Mouse (Mus musculus) adrenal gland (tissue): ENCODE data around the gene Cryba1.
"Not testable (repeated sequence)": the region's sequence is repeated elsewhere in the genome, so short reads cannot be mapped to it uniquely, and the experiment has no call there.

Experiments used
- intact Hi-C: fragments of 180-260 bp; cut with DNase I; formaldehyde crosslinking; loops from one replicate; pipeline ENCODE4 v1.15.1; 2025
- long read RNA-seq, 2 experiments: library from polyadenylated mRNA; unstranded; transcript quantifications; one replicate each; pipeline ENCODE4 v2.0.0; 2020; ENCODE audit warnings: borderline replicate concordance in 1 of 2; ENCODE audit not compliant: insufficient replicate concordance in 1 of 2

Cryba1 gene
- long read RNA-seq, experiment 1 = 0 reads
- long read RNA-seq, experiment 2 = 0 reads

DNA sequence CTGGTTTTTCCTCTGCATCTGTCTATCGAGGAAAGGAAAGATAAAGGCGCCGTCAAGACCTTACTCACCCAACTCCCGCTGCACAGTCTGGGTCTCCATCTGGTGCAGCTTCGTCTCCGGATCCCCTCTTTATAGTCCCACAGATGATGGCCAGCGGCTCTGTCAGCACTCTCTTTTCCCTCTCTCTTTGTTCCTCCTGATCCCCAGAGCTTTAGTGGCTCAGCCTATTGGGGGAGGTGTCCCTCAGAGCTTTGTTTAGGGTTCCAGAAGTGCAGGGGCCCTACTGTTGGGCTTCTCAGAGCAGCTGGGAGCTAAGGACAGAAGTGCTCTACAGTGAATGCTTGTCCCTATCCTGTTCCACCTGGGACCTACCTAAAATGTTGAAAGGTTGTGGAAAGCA, at the start of gene Cryba1:
Gene Cryba1, minus strand, starts transcription at position 101 of the 400 bp plus-strand sequence.
- intact Hi-C loops = no loop called here

DNA sequence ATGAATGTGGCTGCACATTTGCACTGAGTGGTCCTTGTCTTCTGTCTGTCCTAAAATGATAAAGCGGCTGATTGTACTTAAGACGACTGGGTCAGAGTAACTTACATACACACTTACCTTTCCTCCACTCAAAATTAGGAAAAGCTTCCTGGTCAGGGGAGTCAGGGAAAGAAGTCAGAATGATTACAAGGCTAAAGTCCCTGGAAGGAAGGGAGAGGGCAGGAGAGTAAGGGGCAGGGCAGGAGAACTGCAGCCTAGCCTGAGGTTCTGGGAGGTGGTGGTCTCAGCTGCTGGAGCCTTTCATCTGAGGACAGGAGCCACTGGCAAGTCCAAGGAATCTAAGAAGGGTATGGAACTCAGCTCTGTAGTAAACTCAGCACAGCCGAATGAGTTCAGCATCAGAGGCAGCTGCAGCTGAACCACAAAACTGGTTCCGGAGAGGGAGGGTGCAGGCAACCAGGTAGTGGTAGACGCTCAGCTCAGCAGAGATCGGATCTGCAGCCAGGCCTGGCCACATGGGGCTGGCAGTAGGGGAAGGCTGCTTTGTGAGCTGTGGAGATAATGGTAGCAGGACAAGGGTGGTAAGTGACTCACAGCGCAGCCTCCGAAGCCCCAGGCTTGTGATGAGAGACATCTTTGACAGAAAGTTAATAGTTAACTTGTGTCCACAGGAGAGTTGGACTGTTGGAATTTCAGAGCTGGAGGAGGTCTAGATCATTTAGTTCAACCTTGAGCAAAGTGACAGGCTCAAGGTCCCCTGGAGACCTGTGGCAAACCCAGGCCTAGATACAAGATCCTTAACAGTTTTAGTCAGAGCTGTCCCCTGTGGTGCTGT, 47.0 kb upstream of the Cryba1 start:
- intact Hi-C loops = no loop called here

DNA sequence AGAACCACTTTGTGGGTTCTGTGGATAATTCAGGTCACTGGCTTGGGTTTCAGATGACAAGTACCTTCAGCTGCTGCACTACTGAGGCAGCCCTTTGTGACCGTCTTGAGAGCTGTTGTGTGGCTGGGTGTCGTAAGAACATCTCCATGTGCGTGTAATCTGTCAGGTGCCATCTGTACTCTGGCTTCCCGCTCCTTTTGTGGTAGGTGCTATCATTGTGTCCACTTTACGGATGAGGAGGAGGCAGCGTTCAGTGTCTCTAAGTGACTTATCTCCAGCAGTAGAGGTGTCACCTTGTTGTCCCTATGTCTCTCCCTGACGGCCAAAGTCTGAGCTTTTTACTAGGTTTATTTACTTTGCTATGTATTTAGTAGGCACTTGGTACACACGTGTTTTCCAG, 45.3 kb upstream of the Cryba1 start:
- intact Hi-C loops = no loop called here

DNA sequence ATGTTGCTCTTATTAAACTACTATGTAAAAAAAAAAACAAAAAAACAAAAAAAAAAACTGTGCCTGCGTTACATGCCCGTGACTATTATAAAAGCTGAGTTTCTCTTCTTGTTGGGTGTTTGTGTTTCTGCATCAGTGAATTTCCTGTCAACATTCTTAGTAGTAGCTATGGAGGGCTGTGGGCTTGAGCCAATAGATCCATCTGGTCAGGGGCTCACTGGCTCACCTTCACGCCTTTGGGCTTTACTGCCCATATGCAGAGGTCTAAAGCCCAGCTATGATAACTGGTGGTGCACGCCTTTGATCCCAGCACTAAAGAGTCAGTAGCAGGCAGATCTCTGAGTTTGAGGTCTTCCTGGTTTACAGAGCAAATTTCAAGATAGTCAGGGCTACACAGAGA, 44.4 kb upstream of the Cryba1 start:
- intact Hi-C loops = no loop called here

DNA sequence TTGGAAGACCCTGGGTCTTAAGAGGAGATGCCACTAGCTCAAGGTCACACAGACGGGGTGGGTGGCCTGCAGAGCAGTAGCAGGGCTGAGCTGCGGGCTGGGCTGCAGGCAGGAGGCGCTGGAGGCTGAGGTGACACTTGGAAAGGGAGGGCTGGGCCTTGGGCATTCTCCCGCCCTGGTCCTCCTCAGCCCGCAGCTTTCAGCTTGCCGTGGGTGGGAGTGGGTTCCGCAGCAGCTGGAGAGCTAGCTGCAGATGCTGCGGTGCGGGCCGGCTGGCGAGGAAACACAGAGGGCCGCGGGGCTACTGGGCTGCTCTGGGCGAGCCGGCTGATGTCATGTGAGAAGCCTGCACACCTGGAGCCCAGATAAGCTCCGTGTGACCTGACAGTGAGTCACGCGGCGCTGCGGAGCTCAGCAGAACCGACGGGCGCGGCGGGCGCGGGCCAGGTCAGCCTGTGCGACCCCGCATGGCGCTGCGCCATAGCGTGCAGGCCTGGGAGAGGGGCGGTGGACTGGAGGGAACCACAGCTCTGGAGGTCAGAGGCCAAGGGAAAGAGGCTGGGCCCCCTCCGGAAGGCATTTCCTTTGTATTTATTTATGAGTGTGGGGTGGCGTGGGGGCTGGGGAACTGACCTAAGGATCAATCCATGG, 41.4 kb upstream of the Cryba1 start:
- intact Hi-C loops = no loop called here

DNA sequence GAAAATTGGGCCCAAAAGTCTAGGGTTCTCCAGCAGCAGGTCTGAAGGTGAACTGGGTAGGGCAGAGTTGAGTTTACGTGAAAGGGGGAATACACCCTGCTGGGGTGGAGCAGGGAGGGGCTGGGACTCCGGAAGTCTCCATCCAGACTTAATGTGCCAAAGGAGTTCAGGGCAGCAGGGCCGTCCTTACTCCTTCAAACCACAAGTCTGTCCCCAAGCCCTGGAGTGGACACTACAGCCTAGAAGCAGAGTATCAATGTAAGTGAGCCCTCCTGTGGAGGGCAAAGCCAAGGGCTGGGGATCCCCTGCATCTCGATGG, 40.3 kb upstream of the Cryba1 start:
- intact Hi-C loops = no loop called here

DNA sequence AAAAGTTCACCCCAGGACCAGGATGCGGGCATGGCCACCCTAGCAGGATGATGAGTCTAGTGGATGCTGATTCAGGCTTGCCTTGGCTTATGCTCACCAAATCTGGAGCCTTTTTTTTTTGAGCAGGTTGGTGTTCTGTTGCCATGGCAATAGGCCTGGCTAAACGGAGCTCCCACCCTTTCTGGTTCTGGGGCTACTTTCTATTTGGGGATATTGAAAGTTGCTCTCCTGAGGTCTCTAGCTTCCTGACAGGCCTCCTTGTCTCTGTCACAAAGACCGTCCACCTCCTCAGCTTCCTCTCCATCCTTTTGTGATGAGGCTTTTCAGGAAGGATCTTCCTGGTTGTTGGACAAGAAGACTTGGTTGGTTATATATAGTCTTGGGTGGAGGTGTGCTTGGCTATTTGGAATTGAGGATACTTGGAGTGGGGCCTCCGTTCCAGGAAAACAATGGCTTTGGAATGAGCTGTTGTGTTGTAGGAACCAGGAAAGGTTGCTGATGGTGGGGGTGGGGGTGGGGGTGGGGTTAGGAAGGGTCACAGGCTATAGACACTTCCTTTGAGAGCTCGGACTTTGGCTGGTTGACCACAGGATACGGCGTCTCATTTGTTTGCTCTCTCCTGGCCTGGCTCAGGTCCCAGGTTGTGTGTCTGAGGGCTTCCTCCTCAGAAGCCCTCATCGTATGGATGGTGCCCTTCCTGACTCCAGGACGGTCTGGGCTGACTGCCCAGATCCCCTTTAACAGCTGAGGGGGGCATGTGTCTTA, 39.8 kb upstream of the Cryba1 start:
- intact Hi-C loops = no loop called here

DNA sequence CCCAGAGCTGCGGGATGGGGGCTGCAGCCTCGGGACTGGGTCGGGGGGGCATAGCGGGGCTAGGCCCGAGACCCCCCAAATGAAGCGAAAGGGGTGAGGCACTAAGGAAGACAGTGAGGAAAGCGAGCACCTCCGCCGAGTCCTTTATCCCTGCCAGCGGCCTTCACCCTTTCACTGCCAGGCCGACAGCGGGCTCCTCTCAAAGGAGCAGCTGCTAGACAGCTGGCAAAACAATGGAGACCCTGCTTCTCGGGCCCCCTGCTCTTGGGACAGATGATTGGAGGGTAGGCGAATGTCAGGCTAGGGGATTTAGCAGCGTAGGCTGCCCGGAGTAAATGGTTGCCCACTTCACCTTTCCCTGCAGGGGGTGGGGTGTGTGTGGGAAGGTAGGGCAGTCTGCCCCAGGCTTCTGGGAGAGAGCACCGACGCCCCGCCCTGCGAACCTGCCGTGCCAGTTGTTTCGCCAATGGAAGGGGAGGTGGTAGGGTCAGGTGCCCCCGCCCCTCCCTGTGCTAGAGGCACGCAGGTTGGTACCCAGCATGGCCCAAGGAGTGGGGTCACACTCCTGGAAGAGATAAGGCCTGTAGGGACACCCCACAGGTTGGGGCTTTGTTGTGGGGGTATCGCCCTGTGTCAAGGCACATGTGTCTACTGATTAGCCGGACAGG, 38.7 kb upstream of the Cryba1 start:
- intact Hi-C loops = loop anchor here (2.0 kb wide), 1 partner anchor 29 kb away; no protein-coding TSS in a partner anchor

DNA sequence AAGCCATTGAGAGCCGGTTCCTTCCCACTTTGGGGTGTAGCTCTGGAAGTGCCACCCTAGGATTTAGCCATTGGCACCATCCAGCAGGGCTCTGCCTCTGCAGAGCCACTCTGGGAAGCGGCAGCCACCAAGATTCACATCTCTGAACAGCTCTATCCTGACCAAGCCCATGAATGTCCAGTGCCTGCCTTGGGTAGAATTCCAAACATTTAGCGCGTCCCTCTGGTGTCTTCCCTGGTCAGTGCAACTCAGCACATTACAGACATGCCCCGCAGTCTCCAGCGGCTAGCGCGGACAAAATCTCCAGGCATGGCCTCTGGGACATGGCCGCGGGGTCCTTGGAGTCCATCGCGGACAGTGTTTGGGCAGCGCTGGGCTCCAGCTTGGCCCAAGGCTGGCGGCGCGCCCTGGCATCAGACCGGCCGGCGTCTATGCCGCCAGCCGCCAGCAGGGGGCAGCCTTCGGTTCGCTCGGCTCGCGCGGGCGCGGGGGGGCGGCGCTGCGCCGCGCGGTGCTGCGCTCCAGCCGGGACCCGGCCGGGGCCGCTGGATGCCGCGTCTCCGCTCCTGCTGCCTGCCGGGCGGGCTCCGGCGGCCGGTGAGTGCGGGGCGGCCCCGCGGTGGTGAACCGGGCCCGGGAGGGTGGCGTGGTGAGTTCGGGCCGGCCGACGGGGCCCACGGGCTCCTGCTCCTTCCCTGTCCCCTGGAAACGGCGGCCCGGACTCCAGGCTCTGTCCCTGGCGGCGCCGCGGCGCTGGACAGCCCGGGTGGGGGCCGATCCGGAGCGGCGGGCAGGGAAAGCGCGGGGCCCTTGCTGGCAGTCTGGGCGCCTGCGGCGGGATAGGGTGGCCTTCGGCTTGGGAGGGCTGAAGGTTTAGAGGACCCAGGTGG, 37.9 kb upstream of the Cryba1 start, which contains the start of gene Myo18a:
Gene Myo18a, plus strand, starts transcription at position 464 of the 890 bp plus-strand sequence.
- intact Hi-C loops = loop anchor here (2.0 kb wide), 1 partner anchor 30 kb away; no protein-coding TSS in a partner anchor

DNA sequence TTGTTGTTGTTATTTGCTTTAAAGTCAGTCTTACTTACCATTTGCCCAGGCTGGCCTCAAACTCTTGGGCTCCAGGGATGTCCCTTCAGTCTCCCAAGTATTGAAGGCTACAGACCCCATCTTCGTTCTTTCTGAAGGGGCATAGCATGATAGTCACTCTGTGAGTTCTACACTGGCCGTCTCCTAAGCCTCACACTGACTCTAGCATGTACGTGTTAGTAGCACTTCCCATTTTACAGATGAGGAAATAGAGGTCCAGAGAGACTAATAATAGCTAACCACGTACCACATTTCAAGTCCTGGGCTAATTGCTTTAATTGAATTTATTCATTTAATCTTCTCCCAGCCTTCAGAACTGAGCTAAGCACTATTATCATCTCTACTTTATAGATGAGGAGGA, 34.9 kb upstream of the Cryba1 start:
- intact Hi-C loops = no loop called here

DNA sequence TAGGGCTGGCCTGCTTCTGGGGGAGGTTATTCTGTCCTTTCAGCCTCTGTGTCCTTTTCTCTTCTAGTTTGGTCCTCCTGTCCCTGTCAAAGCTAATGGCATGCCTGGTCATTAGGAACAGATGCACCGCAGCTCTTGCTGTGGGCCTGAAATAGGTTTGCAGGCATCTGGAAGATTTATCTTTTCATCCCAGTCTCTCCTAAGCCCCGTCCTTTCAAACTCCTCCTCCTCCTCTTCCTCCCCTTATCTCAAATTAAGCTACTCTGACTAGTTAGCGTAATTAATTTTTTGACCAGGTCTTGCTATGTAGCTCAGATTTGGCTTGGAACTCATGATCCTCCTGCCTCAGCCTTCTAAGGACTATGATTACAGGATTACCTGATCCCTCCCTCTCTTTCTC, 28.4 kb upstream of the Cryba1 start:
- intact Hi-C loops = loop anchor here (5.0 kb wide), 1 partner anchor 44 kb away; no protein-coding TSS in a partner anchor

DNA sequence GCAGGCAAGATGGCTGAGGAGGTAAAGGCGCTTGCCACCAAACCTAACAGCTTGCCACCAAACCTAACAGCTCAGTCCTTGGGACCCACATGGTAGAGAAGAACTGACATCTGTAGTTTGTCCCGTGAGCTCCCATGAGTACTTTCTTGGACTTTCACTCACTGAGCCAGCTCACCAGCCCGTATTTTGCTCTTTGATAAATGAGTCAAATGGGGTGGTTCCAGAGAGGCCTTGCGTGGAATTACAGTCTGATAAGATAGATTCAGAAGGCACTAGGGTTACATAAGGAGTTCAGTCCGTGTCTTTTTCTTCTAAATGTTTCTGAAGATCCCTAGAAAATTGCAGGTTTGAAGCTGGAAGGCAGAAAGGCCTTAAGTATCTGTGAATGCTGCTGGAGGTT, 27.4 kb upstream of the Cryba1 start:
- intact Hi-C loops = loop anchor here (5.0 kb wide), 1 partner anchor 45 kb away; no protein-coding TSS in a partner anchor

DNA sequence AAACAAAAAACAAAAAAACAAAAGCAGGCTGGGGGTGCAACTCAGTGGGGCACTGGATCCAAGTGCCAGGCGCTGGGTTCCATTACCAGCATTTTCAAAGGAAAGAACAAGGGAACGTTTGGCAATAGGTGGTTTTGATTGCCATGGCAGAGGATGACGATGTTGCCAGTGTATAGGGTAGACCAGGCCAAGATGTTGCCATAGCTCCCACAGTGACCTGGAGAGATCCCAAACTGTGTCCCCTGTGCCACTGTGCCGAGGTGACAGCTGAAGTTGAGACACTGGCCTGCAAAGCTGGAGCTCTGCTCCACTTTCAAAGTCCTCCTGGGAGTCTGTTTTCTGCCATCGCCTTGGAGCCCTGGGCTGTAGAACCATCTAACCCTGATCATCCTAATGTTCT, 23.9 kb upstream of the Cryba1 start:
- intact Hi-C loops = no loop called here

DNA sequence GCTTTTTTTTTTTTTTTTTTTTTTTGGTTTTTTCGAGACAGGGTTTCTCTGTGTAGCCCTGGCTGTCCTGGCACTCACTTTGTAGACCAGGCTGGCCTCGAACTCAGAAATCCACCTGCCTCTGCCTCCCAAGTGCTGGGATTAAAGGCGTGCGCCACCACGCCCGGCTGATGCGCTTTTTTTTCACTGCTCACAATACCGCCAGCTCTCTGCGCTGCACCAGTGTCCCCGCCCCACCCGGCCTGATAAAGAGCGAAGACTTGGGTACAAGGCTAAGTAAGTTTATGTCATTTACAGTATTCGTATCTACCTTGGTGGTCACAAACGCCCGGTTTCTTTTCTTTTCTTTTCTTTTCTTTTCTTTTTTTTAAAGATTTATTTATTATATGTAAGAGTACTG, 22.0 kb upstream of the Cryba1 start:
- intact Hi-C loops = not testable (repeated sequence)

DNA sequence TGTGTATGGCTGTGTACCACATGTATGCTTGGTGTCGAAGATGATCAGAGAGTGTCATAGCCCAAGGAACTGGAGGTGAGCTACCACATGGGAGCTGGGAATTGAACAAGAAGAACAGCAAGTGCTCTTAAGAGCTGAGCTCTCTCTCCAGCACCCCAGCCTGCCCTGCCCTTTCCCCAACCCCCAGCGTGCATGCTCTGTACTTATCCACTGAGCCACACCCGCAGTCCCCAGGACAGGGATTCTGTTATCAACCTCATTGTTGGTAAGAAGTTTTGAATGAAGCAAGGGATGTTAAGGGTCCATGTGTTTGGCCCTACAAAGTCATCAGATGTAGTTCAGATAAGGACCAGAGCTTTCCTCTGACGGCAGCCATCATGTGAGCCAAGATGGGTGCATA, 21.6 kb upstream of the Cryba1 start:
- intact Hi-C loops = no loop called here

DNA sequence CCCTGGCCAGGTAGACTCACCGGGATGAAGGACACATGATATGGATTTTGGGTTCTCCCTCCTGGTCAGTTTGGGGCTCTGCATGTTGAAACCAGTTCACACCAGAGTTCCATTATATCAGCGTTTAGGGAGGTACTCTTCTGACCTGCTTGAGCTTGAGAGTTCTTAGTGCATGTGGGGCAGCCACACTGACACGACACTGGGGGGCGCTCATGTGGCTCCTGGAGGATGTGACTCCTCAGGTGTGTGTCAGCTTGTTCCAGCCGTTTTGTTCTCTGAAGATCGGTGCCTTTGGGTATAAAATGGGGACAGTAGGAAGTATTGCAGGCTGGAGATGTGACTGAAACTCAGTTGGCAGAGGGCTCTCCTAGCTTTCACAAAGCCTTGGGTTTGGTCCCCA, 18.9 kb upstream of the Cryba1 start:
- intact Hi-C loops = no loop called here

DNA sequence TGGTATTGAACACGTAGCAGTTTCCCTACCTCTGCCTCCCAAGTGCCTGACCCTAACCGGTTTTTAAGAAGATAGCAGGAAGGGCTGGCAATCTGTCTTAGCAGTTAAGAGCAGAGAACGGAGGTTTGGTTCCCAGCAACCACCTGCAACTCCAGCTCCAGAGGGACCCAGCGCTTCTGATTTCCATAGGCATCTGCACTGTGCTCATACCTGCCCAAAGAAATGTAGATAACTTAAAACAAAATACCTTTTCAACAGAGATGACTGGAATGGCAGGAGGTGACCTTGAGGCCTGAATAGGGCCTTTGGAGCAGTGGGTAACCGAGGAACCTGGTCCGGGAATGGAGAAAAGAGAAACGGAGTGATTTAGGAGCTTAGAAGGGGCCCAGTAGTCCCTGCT, 13.5 kb upstream of the Cryba1 start:
- intact Hi-C loops = loop anchor here (5.0 to 10.0 kb wide), 2 partner anchors 79 to 236 kb away; no protein-coding TSS in a partner anchor

DNA sequence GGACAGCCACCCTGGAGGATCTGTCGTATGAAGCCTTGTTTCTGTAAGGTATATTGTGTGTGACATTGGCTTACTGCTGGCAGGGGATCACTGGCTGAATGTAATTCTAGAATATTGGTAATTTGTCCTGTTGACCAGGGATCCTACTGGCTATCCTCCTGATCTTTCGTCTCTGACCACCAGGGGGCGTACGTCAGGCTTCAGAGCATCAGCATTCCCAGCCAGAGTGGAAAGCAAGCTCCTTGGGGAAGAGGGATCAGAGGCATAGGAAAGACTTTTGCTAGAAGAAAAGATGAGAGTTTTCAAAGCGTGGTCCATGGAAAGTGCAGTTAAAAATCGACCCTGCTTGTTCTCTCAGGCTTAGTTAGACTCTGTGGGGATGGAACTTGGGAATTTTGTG, 12.2 kb upstream of the Cryba1 start:
- intact Hi-C loops = loop anchor here (1.0 to 10.0 kb wide), 3 partner anchors 56 to 238 kb away; no protein-coding TSS in a partner anchor

DNA sequence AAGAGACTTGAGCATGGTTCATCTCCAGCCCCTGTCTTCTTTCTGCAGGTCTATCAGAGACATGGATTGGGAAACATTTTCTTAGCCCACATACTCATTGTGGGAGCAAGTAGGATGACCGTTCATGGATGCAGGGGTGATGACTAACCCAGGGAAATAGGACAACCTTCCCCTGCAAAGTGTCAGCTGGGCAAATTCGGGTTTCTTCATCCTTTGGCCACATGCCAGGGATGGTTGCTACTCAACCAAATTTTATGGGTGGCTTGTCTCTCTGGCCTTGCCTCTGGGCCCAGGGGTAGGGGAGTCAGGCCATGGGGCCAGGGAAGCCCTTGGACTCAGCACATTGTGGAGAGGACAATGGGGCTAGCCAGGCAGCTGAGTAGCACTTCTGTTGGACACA, 3.5 kb upstream of the Cryba1 start:
- intact Hi-C loops = no loop called here

DNA sequence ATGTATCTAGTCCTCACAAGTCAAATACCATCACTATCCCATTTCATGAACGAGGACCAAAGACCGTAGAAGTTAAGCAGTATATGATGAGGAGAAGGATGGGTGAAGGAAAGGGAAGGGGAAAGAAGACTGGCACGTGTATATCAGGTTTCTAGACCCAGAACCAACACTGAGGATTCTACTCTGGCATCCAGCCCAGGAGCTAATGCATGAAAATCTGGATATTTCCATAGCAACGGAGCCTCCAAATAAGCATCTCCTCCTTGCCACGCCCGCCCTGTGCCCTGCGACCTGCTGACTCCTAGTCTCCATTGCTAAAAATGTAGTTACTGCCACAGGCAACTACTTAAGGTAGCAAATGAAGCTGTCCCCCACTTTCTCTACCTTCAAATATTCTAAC, 317 bp downstream of the Cryba1 start:
- intact Hi-C loops = no loop called here
